Mouse (Mus musculus) MEL (cell line): ENCODE measurements at regions not wholly inside any gene's neighbourhood (a gene's known extent, or its start where the extent isn't known, plus 50 kb on each side); places are given as distances from the start of the nearest gene placed in this dataset.

Experiments
- BHLHE40 ChIP-seq: IDR thresholded peaks from 2 replicates; pipeline ENCODE4 v1.6.1; 2012; ENCODE audit warnings: low read depth, mild to moderate bottlenecking, inconsistent platforms, low read length, improper control_type of control experiment, borderline replicate concordance
- CHD1 ChIP-seq: IDR thresholded peaks from 2 replicates; pipeline ENCODE4 v1.6.1; 2012; ENCODE audit warnings: low read depth, mild to moderate bottlenecking, inconsistent platforms, low read length, improper control_type of control experiment
- CTCF ChIP-seq, 3 experiments: IDR thresholded peaks in 2 of 3; conservative IDR thresholded peaks in 1 of 3; 2 replicates each; pipeline ENCODE4 v1.5.1; 2011 to 2012; ENCODE audit warnings: low read length in 3 of 3, low read depth in 2 of 3, mild to moderate bottlenecking in 2 of 3, improper control_type of control experiment in 1 of 3, inconsistent platforms in 1 of 3, mixed read lengths in 1 of 3, moderate library complexity in 1 of 3; ENCODE audit not compliant: control insufficient read depth in 1 of 3, insufficient read depth in 1 of 3, poor library complexity in 1 of 3, severe bottlenecking in 1 of 3
- GATA1 ChIP-seq: IDR thresholded peaks from 2 replicates; pipeline ENCODE4 v1.6.1; 2011; ENCODE audit warnings: low read depth, low read length, improper control_type of control experiment
- KAT2A ChIP-seq: conservative IDR thresholded peaks from 2 replicates; pipeline ENCODE4 v1.6.1; 2012; ENCODE audit warnings: low read depth, low read length, improper control_type of control experiment, inconsistent platforms
- RCOR1 ChIP-seq: IDR thresholded peaks from 2 replicates; pipeline ENCODE4 v1.6.1; 2012; ENCODE audit warnings: low read depth, mild to moderate bottlenecking, inconsistent platforms, low read length, improper control_type of control experiment
- TAL1 ChIP-seq: IDR thresholded peaks from 2 replicates; pipeline ENCODE4 v1.6.1; 2012; ENCODE audit warnings: mild to moderate bottlenecking, inconsistent platforms, low read length, moderate library complexity, mixed read lengths
- TCF12 ChIP-seq: IDR thresholded peaks from 2 replicates; pipeline ENCODE4 v1.6.1; 2014; ENCODE audit warnings: low read depth, mild to moderate bottlenecking, inconsistent platforms, low read length, improper control_type of control experiment, moderate library complexity
- ZC3H11A ChIP-seq: IDR thresholded peaks from 2 replicates; pipeline ENCODE4 v1.6.1; 2012; ENCODE audit warnings: low read depth, mild to moderate bottlenecking, inconsistent platforms, low read length, improper control_type of control experiment
- ZKSCAN1 ChIP-seq: IDR thresholded peaks from 2 replicates; pipeline ENCODE4 v1.6.1; 2012; ENCODE audit warnings: low read depth, mild to moderate bottlenecking, inconsistent platforms, low read length, improper control_type of control experiment, moderate library complexity

DNA sequence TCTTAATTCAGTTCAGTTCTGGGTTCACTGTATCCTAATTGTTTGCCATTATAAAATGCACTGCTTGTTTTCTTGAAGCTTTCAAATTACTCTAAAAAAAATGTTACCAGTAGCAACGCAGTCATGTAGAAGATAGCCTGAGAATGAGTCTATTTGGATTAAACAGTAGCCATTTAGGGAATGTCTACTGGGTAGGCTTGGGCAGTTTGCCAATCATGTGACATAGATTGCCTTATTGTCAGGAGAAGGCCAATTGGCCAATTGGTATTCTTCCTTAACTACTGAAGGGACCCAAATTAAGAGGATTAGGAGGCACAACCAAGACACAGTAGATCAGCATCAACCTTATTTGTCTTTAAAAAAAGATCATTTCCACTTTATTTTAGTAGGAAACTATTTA is 379.7 kb downstream of the Samd5 start:
- TF ChIP-seq ZKSCAN1 (no peak), CTCF (IDR thresholded peaks at IDR 0.05 in 2 of 3, conservative IDR thresholded peaks at IDR 0.05 in 1 of 3; ENCODE audit: control insufficient read depth in 1 of 3, insufficient read depth in 1 of 3, low read depth in 2 of 3, low read length in 3 of 3, poor library complexity in 1 of 3, severe bottlenecking in 1 of 3) (no peak), KAT2A (no peak), TAL1 (no peak), GATA1 (no peak), TCF12 (no peak), BHLHE40 (no peak), ZC3H11A (no peak), CHD1 (no peak), RCOR1 (no peak)
